Mouse (Mus musculus) lung, embryonic 16.5 days (tissue): ENCODE measurements around the gene Mfn2. TPM values are rescaled to one million over a fixed set of nuclear protein-coding genes. Genes with fewer than 3 reads are reported as not detected.
A peak's percentile ranks its signal among the peaks of the same experiment; 100 is the strongest.
"Not testable (repeated sequence)": the region's sequence is repeated elsewhere in the genome, so short reads cannot be mapped to it uniquely, and the experiment has no call there.

ENCODE experiments used
- ATAC-seq: fragments of 200-750 bp; cut with Nextera tagmentation; 2 replicates; pipeline ENCODE4 v1.8.0; 2017; ENCODE audit warnings: low read depth, mild to moderate bottlenecking, moderate library complexity
- H3K27ac ChIP-seq: fragments of 300-500 bp; sonication (generic); 2 replicates; pipeline ENCODE4 v1.5.1; 2014; ENCODE audit warnings: mild to moderate bottlenecking, control low read depth, low read length
- H3K27me3 ChIP-seq: fragments of 300-500 bp; sonication (generic); 2 replicates; pipeline ENCODE4 v1.6.1; 2014; ENCODE audit warnings: low read depth, low read length, mixed read lengths; ENCODE audit not compliant: control insufficient read depth, insufficient read depth
- H3K36me3 ChIP-seq: fragments of 300-500 bp; sonication (generic); 2 replicates; pipeline ENCODE4 v1.6.1; 2014; ENCODE audit warnings: low read length; ENCODE audit not compliant: control insufficient read depth, insufficient read depth
- H3K4me1 ChIP-seq: fragments of 300-500 bp; sonication (generic); replicated peaks from 2 replicates; pipeline ENCODE4 v1.6.1; 2014; ENCODE audit warnings: low read length, mixed read lengths; ENCODE audit not compliant: control insufficient read depth, insufficient read depth
- H3K4me2 ChIP-seq: fragments of 300-500 bp; sonication (generic); 2 replicates; pipeline ENCODE4 v1.6.1; 2014; ENCODE audit warnings: low read depth, low read length, control low read depth
- H3K4me3 ChIP-seq: fragments of 300-500 bp; sonication (generic); 2 replicates; pipeline ENCODE4 v1.5.1; 2014; ENCODE audit warnings: mild to moderate bottlenecking, low read length, control low read depth
- H3K9ac ChIP-seq: fragments of 300-500 bp; sonication (generic); 2 replicates; pipeline ENCODE4 v1.6.1; 2014; ENCODE audit warnings: low read length, control low read depth
- H3K9me3 ChIP-seq: fragments of 300-500 bp; sonication (generic); 2 replicates; pipeline ENCODE4 v1.6.1; 2016; ENCODE audit warnings: low read length; ENCODE audit not compliant: control insufficient read depth
- WGBS: fragments of 180-500 bp; shearing (Covaris S2); extraction: QIAGEN DNeasy Blood & Tissue Kit; methylation state at CpG from one replicate; pipeline ENCODE4 v1.1.7; 2014; 5-methylcytosine and 5-hydroxymethylcytosine counted together
- polyA plus RNA-seq: library from polyadenylated mRNA; unstranded; fragments of >200 nt; fragmentation: Nextera tagmentation; extraction: Ambion mirVana; gene quantifications from 2 replicates; pipeline ENCODE4 v1.2.1, GENCODE M21; 2015

The Mfn2 gene
- polyA plus RNA-seq, 1 experiment from 2014 or later, result 36.6 TPM

GRCm38 (mm10) chr4:147866056-147866455, 38.4 kb downstream of the Mfn2 start:
- Histone ChIP-seq H3K4me2 (no peak overlapping the region), H3K27ac (no peak overlapping the region), H3K9ac (no peak overlapping the region), H3K4me1 (peaks cover 15% of the 10 kb centered on the region), H3K27me3 (no peaks in the 10 kb centered on the region), H3K9me3 (0 out of 2 replicates have a peak, but pooled peaks cover 1% of the 10 kb centered on the region), H3K36me3 (peaks cover 34% of the 10 kb centered on the region), H3K4me3 (no peak overlapping the region)
- WGBS, result 93% methylated on average over 9 of the region's 9 CpGs
- ATAC-seq, result no peak

DNA sequence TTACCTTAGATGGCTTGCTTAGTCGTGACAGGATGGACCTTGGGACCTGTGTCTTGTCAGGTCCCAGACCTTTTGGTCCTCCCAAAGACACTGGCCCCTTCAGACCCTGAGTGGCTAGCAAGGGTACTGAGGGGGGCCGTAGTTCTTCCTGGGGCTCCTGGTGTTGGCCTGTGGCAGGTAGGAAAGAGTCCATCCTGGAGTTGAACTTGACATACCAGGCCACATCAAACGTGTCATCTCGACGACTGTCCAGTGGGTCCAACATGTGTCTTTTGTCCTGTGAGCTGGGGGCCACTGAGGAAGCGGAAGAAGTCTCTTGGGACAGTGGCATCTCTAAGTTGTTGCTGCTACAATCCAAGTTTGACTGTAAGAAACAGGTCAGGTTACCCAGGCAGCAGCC, 38.9 kb downstream of the Mfn2 start:
- no peak overlapping the region for H3K4me2 ChIP-seq
- no peak overlapping the region for H3K9ac ChIP-seq
- H3K4me3 ChIP-seq, result no peak overlapping the region
- H3K9me3 ChIP-seq, result no peaks in the 10 kb centered on the region
- peaks cover 36% of the 10 kb centered on the region for H3K36me3 ChIP-seq
- 94% methylated on average over 6 of the region's 6 CpGs for WGBS
- no peak for ATAC-seq
- peaks cover 15% of the 10 kb centered on the region for H3K4me1 ChIP-seq
- no peak overlapping the region for H3K27ac ChIP-seq
- H3K27me3 ChIP-seq, result no peaks in the 10 kb centered on the region

DNA sequence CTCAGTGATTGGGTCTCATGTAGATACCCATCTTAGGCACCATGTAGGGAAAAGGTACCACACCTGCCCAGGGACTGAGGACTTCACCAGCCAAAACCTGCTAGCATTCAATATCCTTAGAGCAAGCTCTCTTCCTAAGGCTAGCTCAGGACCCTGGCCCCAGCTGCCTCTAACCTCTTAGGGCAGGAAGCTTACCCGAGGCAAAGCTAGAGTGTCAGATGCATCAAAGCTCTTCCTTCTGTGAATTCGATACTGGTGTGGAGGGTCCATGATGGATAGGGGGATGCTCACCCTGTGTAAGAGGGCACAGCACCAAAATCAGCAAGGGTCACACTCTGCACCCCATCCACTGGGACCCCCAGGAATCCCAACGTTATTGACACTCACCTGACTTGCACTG, 42.5 kb downstream of the Mfn2 start:
- Histone ChIP-seq H3K27ac (no peak overlapping the region), H3K9me3 (no peaks in the 10 kb centered on the region), H3K36me3 (peaks cover 35% of the 10 kb centered on the region), H3K9ac (no peak overlapping the region), H3K4me2 (no peak overlapping the region), H3K4me1 (no peaks in the 10 kb centered on the region; the same call in 1 of the 2 replicates), H3K4me3 (no peak overlapping the region), H3K27me3 (no peaks in the 10 kb centered on the region)
- no peak for ATAC-seq
- WGBS, result 87% methylated on average over 3 of the region's 3 CpGs

DNA sequence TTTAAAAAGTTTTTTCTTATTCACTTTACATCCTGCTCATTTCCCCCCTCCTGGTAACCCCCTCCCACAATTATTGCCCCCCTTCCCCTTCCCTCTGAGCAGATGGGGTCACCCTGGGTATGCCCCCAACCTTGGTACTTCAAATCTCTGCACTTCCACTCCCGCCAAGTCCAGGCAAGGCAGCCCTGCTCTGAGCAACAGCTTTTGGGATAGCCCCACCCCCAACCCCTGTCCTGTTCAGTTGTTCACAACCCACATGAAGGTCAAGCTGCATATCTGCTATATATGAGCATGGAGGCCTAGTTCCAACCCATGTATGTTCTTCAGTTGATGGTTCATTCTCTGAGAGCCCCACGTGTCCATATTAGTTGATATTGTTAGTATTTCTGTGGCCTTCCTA, 53.7 kb downstream of the Mfn2 start:
- peaks cover 10% of the 10 kb centered on the region for H3K4me1 ChIP-seq
- no peaks in the 10 kb centered on the region for H3K27me3 ChIP-seq
- ATAC-seq, result no peak
- H3K27ac ChIP-seq, result no peak overlapping the region
- 82% methylated on average over 2 of the region's 2 CpGs for WGBS
- H3K9ac ChIP-seq, result no peak overlapping the region
- no peak overlapping the region for H3K4me2 ChIP-seq
- no peak overlapping the region for H3K4me3 ChIP-seq
- no peaks in the 10 kb centered on the region for H3K9me3 ChIP-seq
- no peaks in the 10 kb centered on the region; the same call in 1 of the 2 replicates for H3K36me3 ChIP-seq

GRCm38 (mm10) chr4:147848584-147848991, 55.9 kb downstream of the Mfn2 start:
- Histone ChIP-seq H3K4me1 (peaks cover 10% of the 10 kb centered on the region), H3K27me3 (no peaks in the 10 kb centered on the region), H3K36me3 (peaks cover 12% of the 10 kb centered on the region), H3K4me3 (peak overlapping the region; percentile 87), H3K4me2 (peak overlapping the region; percentile 88), H3K9ac (peak overlapping the region; percentile 77), H3K9me3 (0 out of 2 replicates have a peak, but pooled peaks cover 5% of the 10 kb centered on the region), H3K27ac (peak overlapping the region; percentile 36)
- WGBS, result 5% methylated on average over 4 of the region's 4 CpGs
- ATAC-seq, result peak; percentile 68

DNA sequence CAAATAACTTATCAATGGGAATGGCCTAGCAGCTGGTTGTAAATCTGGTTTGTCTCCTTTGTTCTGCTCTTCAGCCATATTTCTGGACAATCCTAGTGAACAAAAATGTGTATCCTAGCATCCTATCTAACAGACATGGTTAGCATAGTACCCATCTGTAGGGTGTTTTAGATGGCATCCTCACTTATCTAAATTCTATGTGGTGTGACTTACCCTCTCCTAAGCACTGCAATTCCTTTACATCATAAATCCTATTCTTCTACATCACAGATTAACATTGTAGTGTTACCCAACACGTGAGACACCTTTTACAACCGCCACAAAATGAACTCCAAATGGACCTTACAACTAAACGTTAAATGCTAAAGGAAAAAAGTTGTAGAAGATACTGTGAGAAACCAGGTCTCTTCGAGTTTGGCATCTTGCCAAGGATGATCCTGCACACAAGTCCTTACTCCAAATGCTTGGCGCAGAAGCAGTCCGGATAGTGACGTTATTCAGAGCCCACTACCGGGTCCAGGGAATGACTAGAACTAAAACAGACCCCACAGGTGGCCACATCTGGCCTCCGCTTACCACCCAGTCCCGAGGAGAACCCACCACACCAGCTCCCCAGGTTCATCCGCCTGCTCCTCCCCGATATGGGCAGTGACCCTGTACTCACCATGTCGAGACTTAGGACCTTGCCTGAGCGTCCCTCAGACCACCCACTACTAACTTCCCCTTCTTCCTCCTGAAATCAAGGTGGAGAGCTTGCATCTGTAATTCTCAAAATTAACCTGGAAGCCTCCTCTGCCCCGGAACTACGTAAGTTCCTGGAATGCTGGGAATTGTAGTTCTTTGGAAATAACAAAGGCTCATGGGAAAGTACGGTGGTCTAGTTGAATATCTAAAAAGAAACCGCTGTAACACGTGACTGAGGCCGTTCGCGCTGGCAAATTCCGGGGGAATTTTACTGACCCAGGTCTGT, 56.6 kb downstream of the Mfn2 start, which contains the start of gene Zfp933:
TSS of gene Zfp933 (minus strand) at position 753 of the 970 bp plus-strand sequence.
- WGBS, result 2% methylated on average over 23 of the region's 23 CpGs
- H3K27ac ChIP-seq, result peak within 1 kb of the TSS; percentile 36
- peak; percentile 92 for ATAC-seq

DNA sequence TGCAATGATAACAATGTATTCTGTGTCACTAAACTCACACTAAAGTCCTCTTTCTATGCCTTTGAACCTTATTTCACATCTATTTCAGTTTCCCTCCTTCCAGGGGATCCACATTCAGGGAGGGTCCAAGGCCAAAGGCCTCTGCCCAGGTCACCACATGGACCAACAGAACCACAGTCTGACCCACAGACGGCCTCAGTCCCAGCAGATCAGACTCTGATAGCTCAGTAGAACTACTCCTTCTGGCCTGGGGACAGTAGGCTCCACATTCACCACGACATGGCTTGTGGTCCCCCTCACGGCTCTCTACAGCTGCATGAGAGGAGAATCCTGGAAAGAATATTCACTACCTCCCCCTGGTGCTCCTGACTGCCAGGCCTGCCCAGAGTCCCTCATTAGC, 61.6 kb downstream of the Mfn2 start:
- 95% methylated on average over 3 of the region's 3 CpGs for WGBS
- H3K36me3 ChIP-seq, result peaks cover 33% of the 10 kb centered on the region

More for the DNA sequence above, 56.6 kb downstream of the Mfn2 start, which contains the start of gene Zfp933:
- no peaks in the 10 kb centered on the region for H3K27me3 ChIP-seq
- peaks cover 10% of the 10 kb centered on the region for H3K4me1 ChIP-seq
- peak within 1 kb of the TSS; percentile 87 for H3K4me3 ChIP-seq
- peaks cover 16% of the 10 kb centered on the region for H3K36me3 ChIP-seq
- peaks cover 9% of the 10 kb centered on the region for H3K9me3 ChIP-seq
- peak within 1 kb of the TSS; percentile 77 for H3K9ac ChIP-seq
- peak within 1 kb of the TSS; percentile 88 for H3K4me2 ChIP-seq

GRCm38 (mm10) chr4:147839282-147839681, 65.2 kb downstream of the Mfn2 start:
- Histone ChIP-seq H3K9me3 (peaks cover 16% of the 10 kb centered on the region), H3K36me3 (peaks cover 25% of the 10 kb centered on the region)
- WGBS, result 96% methylated on average over 12 of the region's 26 CpGs
- H3K27me3 ChIP-seq, H3K4me2 ChIP-seq, ATAC-seq, H3K4me3 ChIP-seq, H3K27ac ChIP-seq, H3K4me1 ChIP-seq, H3K9ac ChIP-seq: not testable (repeated sequence)

More for the DNA sequence above, 61.6 kb downstream of the Mfn2 start:
- no peak for ATAC-seq
- Histone ChIP-seq H3K9ac (no peak overlapping the region), H3K27me3 (no peaks in the 10 kb centered on the region), H3K4me1 (peaks cover 6% of the 10 kb centered on the region; the same call in 1 of the 2 replicates), H3K27ac (no peak overlapping the region), H3K4me2 (no peak overlapping the region), H3K4me3 (no peak overlapping the region), H3K9me3 (peaks cover 19% of the 10 kb centered on the region)

DNA sequence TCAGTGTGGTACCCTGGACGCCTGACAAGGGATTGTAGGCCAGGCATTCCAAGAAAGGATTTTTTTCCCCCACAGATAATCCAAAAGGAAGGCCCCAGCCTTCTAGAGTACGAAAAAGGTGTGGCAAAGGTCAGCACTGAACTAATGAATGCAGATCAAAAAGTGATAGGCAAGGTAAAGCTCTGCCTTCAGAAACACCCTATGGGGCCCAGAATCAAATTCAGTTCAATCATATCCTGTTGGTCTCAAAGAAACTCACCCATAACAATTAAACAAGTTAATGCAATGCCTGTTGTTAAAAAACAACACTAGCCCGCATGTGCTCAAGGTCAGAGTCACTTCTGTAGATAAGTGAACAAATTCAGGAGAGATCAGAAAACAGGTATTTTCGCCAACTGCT, 80.1 kb downstream of the Mfn2 start:
- H3K36me3 ChIP-seq, result peaks cover 47% of the 10 kb centered on the region

More for the DNA sequence above, 80.1 kb downstream of the Mfn2 start:
- 92% methylated on average over 4 of the region's 4 CpGs for WGBS
- Histone ChIP-seq H3K9me3 (peaks cover 60% of the 10 kb centered on the region), H3K27ac (no peak overlapping the region), H3K4me1 (no peaks in the 10 kb centered on the region), H3K4me2 (no peak overlapping the region), H3K27me3 (no peaks in the 10 kb centered on the region), H3K4me3 (no peak overlapping the region), H3K9ac (no peak overlapping the region)
- ATAC-seq, result no peak
